Mouse (Mus musculus) megakaryocyte, embryonic 14.5 days (primary cell): ENCODE measurements around the gene Ldlrad3. TPM values are rescaled to one million over a fixed set of nuclear protein-coding genes. Genes with fewer than 3 reads are reported as not detected.

Experiments
- H3K27me3 ChIP-seq: replicated peaks from 2 replicates; pipeline ENCODE3; 2012; ENCODE audit warnings: inconsistent platforms
- H3K36me3 ChIP-seq: replicated peaks from 2 replicates; pipeline ENCODE3; 2012; ENCODE audit warnings: low read length, inconsistent platforms, mixed read lengths
- H3K4me1 ChIP-seq: 2 replicates; pipeline ENCODE4 v1.6.1; 2012; ENCODE audit warnings: inconsistent platforms
- H3K4me3 ChIP-seq: replicated peaks from 2 replicates; pipeline ENCODE3; 2012; ENCODE audit warnings: moderate library complexity, mild to moderate bottlenecking, inconsistent platforms
- H3K9me3 ChIP-seq: 2 replicates; pipeline ENCODE4 v1.6.1; 2012; ENCODE audit warnings: inconsistent platforms
- FLI1 ChIP-seq: IDR thresholded peaks from 2 replicates; pipeline ENCODE4 v1.6.1; 2012; ENCODE audit warnings: low read length, inconsistent platforms, mixed read lengths
- GATA1 ChIP-seq: IDR thresholded peaks from 3 replicates; pipeline ENCODE4 v1.6.1; 2012; ENCODE audit warnings: mixed read lengths, low read length, inconsistent platforms, borderline replicate concordance
- polyA plus RNA-seq: library from polyadenylated mRNA; stranded (reverse); fragments of >175 nt; gene quantifications from 2 replicates; pipeline ENCODE4 v1.2.3, GENCODE M21; 2012; ENCODE audit warnings: low replicate concordance; ENCODE audit not compliant: insufficient read depth

The Ldlrad3 gene
- polyA plus RNA-seq, 1 experiment: 0.22 TPM

DNA sequence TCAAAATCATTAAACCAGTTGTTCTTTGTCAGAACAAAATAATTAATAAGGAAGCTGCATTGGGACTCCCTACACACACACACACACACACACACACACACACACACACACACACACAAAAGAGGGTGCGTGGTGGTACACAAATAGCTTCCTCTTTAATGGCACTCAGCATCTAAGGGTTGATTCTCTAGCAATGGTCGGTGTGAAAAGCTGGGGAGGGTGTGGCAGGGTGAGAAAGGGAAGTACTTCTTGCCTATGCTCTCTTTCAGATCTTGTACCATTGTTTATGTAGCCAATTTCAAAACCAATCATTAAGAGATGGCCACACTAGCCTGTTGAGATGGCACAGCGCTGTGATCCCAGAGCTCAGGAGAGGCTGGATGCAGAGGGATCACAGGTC lies 23.1 kb downstream of the Ldlrad3 start:
- H3K36me3 ChIP-seq: no peaks in the 10 kb centered on the region
- H3K4me1 ChIP-seq: no peaks in the 10 kb centered on the region
- H3K9me3 ChIP-seq: no peaks in the 10 kb centered on the region
- no peak overlapping the region for H3K4me3 ChIP-seq
- H3K27me3 ChIP-seq: no peaks in the 10 kb centered on the region
- TF ChIP-seq GATA1: no peak
- no peak for TF ChIP-seq FLI1

DNA sequence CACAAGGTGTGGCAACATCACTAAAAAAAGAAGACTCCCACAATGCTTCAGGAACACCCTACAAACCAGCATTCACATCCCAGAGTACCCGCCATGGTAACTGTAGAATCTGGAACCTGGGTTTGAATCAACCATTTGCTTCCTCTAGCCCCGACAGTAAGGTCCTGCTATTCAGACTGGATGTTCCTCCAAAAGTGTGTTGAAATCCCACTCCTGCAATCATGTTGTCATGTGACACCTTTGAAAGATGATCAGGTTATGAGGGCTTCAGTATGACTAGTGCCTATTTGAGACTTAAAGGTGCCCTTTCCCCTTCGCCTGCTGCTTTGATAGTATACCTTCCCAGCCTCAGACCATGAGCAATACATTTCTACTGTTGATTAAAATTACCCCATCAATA lies 28.6 kb downstream of the Ldlrad3 start:
- peaks cover under 1% of the 10 kb centered on the region for H3K27me3 ChIP-seq
- no peaks in the 10 kb centered on the region for H3K9me3 ChIP-seq
- no peaks in the 10 kb centered on the region for H3K4me1 ChIP-seq
- no peak overlapping the region for H3K4me3 ChIP-seq
- H3K36me3 ChIP-seq: no peaks in the 10 kb centered on the region
- no peak for TF ChIP-seq FLI1
- TF ChIP-seq GATA1: no peak

DNA sequence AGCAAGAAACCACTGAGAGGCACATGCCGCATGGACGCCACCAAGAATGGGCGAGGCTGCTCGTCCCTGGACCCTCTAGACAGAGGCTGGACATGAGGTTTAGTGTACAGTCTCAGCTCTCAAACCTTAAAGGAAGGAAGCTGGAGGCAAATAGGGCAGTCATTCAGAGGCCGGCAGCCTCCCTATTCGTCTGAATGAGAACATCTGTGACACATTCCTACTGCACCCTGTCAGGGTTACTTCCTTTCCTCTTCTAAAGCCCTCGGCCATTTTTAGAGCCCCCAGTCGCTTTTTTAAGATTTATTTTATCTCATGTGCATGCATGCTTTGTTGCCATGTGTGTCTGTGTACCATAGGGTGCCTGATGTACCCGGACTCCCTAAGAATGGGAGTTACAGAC lies 29.2 kb downstream of the Ldlrad3 start:
- no peaks in the 10 kb centered on the region for H3K9me3 ChIP-seq
- no peak for TF ChIP-seq GATA1
- TF ChIP-seq FLI1: no peak
- H3K36me3 ChIP-seq: no peaks in the 10 kb centered on the region
- H3K4me1 ChIP-seq: no peaks in the 10 kb centered on the region
- peaks cover 1% of the 10 kb centered on the region for H3K27me3 ChIP-seq
- no peak overlapping the region for H3K4me3 ChIP-seq

DNA sequence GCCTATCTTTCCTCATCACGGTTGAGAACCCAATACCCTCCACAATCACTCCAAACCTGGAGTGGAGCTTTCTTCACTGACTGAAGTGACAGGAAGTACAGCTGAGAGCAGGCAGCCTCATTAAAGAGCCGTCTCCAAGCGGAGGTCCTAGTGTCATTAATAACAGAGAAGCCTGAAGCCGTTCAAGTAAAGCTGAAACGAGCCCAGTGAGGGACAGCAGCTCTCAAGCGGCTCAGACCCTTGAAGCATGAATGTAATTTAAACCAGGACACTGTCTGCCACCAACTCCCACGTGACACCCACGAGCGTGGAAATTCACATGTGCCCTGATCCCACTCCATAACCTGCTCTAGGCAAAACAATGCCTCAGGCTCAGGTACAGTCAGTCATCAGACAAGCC lies 29.7 kb downstream of the Ldlrad3 start:
- no peaks in the 10 kb centered on the region for H3K4me1 ChIP-seq
- no peaks in the 10 kb centered on the region for H3K9me3 ChIP-seq
- H3K4me3 ChIP-seq: no peak overlapping the region
- H3K27me3 ChIP-seq: peaks cover 1% of the 10 kb centered on the region
- no peak for TF ChIP-seq FLI1
- no peak for TF ChIP-seq GATA1
- H3K36me3 ChIP-seq: no peaks in the 10 kb centered on the region

DNA sequence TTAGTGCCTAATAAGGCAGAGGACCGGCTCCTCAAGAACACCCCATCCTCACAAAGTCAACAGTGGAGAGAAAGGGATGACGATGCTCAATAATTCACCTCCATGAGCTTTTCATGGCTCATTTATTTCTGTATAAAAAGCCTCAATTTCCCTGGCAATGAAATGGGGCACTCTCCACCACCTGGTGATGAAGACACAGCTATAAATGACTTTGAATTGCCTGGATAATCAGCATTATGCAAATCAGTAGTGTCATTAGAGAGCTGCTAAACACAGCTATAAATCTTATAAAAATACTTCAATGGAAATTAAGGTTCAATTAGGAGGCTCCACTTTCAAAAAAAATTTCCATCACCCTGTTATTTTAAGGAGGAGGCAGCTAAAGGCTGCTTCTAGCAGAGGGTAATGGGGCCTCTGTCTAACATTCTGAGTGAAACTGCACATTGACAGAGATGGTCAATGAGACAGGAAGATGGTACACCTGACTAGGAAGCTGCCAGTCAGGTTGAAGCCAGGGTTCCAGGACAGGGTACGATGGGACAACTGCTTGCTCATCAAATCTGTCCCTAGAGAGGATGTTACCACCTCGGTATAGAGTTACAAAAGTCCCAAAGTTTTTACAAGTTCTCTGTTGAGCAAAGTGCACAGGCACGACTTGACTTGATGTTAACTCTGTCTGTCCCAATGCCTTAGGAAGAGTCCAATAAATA lies 30.7 kb downstream of the Ldlrad3 start:
- Histone ChIP-seq H3K4me1 (no peaks in the 10 kb centered on the region), H3K27me3 (peaks cover 3% of the 10 kb centered on the region), H3K9me3 (no peaks in the 10 kb centered on the region), H3K36me3 (no peaks in the 10 kb centered on the region), H3K4me3 (no peak overlapping the region)
- TF ChIP-seq GATA1 (no peak), FLI1 (no peak)

DNA sequence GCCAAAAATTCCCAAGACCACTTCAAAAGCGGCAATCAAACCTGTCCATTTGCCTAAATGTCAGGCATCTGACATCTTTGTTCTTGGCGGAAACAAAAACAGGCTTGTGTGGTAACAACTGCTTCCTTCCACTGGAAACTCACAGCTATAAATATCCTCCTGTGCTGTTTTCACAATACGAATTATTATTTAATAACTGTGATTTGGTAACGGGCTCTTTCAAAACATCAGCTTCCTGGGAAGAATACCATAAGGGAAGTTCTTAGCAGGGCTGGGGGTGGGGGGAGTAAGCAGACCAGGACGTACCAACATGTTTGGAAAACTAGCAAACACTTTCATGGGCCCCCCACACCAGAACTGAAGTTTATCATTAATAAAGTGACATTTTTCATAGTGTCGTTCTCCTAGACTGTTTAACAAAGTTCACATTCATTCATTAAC lies 31.4 kb downstream of the Ldlrad3 start:
- Histone ChIP-seq H3K4me1 (no peaks in the 10 kb centered on the region), H3K36me3 (no peaks in the 10 kb centered on the region), H3K27me3 (peaks cover 3% of the 10 kb centered on the region), H3K9me3 (no peaks in the 10 kb centered on the region), H3K4me3 (no peak overlapping the region)
- TF ChIP-seq GATA1 (no peak), FLI1 (no peak)

DNA sequence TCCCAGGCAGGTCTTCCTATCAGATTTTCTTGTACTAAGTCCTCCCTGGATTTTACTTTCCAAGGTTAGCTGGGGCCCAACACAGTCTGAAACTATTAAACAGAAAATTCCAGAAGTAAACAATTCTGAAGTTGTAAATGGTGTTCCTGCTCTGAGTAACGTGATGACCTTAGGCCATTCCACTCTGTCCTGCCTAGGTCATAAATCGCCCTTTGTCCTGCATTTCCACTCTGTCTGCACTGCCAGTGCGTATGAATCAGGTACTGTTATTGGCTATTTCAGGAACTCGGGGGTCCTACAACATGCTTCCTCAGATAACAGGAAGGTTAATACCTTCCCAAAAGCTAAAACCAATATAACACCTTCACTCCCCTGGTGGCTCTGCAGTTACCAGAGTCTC lies 31.9 kb downstream of the Ldlrad3 start:
- no peak for TF ChIP-seq FLI1
- TF ChIP-seq GATA1: no peak
- H3K27me3 ChIP-seq: peaks cover 3% of the 10 kb centered on the region
- no peaks in the 10 kb centered on the region for H3K36me3 ChIP-seq
- H3K4me1 ChIP-seq: no peaks in the 10 kb centered on the region
- no peak overlapping the region for H3K4me3 ChIP-seq
- no peaks in the 10 kb centered on the region for H3K9me3 ChIP-seq

DNA sequence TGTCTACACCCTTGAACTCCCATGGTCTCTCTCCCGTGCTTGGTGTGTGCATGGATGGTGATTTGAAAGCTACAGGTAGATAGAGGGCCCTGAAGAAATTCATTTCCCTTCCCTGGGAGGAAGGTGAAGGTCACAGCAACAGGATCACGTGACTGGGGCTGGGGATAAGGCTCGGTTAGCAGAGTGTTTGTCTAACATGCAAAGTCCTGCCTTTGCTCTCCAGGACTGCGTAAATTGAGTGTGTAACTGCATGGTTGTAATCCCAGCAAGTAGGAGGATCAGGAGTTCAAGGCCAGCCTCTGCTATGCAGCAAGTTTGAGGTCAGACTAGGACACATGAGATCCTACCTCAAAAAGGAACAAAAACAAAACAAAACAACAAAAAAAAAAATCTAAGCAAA lies 32.7 kb downstream of the Ldlrad3 start:
- Histone ChIP-seq H3K9me3 (no peaks in the 10 kb centered on the region), H3K36me3 (no peaks in the 10 kb centered on the region), H3K4me1 (no peaks in the 10 kb centered on the region), H3K4me3 (no peak overlapping the region), H3K27me3 (peaks cover 3% of the 10 kb centered on the region)
- TF ChIP-seq GATA1 (no peak), FLI1 (no peak)

DNA sequence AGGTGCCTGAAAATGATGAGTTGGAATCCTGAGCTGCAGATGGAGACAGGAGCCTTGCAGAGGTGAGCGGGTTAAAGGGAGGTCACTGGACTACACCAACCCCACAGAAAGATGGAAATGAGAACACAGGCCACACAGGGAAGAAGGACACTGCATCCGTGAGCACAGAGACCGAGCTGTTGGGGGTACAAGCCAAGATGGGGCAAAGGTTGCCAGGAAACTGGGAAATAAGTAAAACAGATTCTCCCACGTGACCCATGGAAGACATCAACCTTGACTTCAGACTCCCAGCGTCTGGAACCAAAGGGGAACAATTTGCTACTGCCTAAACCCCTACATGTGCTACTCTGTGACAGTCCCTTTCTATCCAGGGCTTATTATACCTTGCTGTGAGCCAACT lies 33.3 kb downstream of the Ldlrad3 start:
- H3K27me3 ChIP-seq: peaks cover 3% of the 10 kb centered on the region
- H3K4me1 ChIP-seq: no peaks in the 10 kb centered on the region
- TF ChIP-seq GATA1 (no peak), FLI1 (no peak)
- H3K9me3 ChIP-seq: no peaks in the 10 kb centered on the region
- no peaks in the 10 kb centered on the region for H3K36me3 ChIP-seq
- H3K4me3 ChIP-seq: no peak overlapping the region

DNA sequence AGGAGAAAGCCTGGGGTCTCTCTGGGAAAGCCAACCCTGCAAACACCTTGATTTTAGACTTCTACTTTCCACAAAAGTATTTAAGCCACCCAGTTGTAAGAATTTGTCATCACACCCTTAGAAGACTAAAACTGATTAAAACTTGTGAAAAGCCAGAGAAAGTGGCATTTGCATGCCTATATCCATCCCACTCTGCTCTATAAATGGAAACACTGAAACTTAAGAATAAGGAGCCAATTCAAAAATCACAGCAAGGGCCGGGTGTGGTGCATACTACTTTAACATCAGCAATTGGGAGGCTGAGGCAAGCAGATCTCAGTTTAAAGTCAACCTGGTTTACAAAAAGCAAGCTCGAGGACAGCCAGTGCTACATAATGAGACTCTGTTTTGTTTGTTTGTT lies 37.1 kb downstream of the Ldlrad3 start:
- Histone ChIP-seq H3K4me1 (no peaks in the 10 kb centered on the region), H3K27me3 (peaks cover 3% of the 10 kb centered on the region), H3K4me3 (no peak overlapping the region), H3K36me3 (no peaks in the 10 kb centered on the region), H3K9me3 (no peaks in the 10 kb centered on the region)
- no peak for TF ChIP-seq GATA1
- no peak for TF ChIP-seq FLI1

DNA sequence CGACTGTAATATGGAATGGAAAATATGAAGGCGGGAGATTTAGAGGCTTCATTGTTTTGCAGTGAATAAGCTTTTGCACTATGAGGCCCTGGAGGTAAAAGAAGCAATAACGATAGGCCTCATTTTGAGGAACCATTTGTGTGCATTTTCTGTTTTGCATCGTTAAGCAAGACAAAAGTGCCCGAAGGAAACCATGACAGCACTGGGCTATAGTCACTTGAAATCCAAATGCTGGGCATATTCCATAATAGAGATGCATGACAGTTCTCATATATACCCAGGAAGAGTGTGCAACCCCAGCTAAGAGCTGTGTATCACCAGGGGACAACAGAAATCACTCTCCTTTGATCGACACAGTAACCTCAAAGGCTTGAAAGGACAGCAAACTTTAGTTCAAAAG lies 38.1 kb downstream of the Ldlrad3 start:
- H3K4me3 ChIP-seq: no peak overlapping the region

More for the DNA sequence above, 38.1 kb downstream of the Ldlrad3 start:
- no peaks in the 10 kb centered on the region for H3K4me1 ChIP-seq
- TF ChIP-seq FLI1 (no peak), GATA1 (no peak)
- H3K27me3 ChIP-seq: peaks cover 3% of the 10 kb centered on the region
- no peaks in the 10 kb centered on the region for H3K9me3 ChIP-seq
- no peaks in the 10 kb centered on the region for H3K36me3 ChIP-seq
